Mouse (Mus musculus): Measurements from ENCODE around the gene Pcp2.
"Not testable (repeated sequence)": the region's sequence is repeated elsewhere in the genome, so short reads cannot be mapped to it uniquely, and the experiment has no call there.

Pcp2 gene

GRCm38 (mm10) chr8:3621199-3621970, 4.0 kb downstream of the Pcp2 start, which contains the start of the genes Xab2 and Pet100:
TSS of gene Xab2 (minus strand) at chr8:3621316.
TSS of gene Pet100 (plus strand) at chr8:3621548.
- DNase-seq (ENCODE audit: low spot score in 2 of 2) = peak; percentile 99

- DNase-seq (ENCODE audit: low spot score in 2 of 2) = no peak
Measured at GRCm38 (mm10) chr8:3609816-3610150, 15.6 kb downstream of the Pcp2 start.

GRCm38 (mm10) chr8:3609046-3609815, 16.1 kb downstream of the Pcp2 start:
- no peak for DNase-seq (ENCODE audit: low spot score in 2 of 2)

GRCm38 (mm10) chr8:3607822-3608221, 17.5 kb downstream of the Pcp2 start:
- DNase-seq (ENCODE audit: low spot score in 2 of 2) = no peak

- DNase-seq (ENCODE audit: low spot score in 2 of 2) = no peak
Measured at GRCm38 (mm10) chr8:3606593-3606992, 18.8 kb downstream of the Pcp2 start.

GRCm38 (mm10) chr8:3603439-3603838, 21.9 kb downstream of the Pcp2 start:
- DNase-seq (ENCODE audit: low spot score in 2 of 2) = no peak

GRCm38 (mm10) chr8:3600401-3600800, 24.9 kb downstream of the Pcp2 start:
- no peak for DNase-seq (ENCODE audit: low spot score in 2 of 2)

- no peak for DNase-seq (ENCODE audit: low spot score in 2 of 2)
Measured at GRCm38 (mm10) chr8:3599219-3599618, 26.1 kb downstream of the Pcp2 start.

- no peak for DNase-seq (ENCODE audit: low spot score in 2 of 2)
Measured at GRCm38 (mm10) chr8:3598054-3598453, 27.3 kb downstream of the Pcp2 start.

- no peak for DNase-seq (ENCODE audit: low spot score in 2 of 2)
Measured at GRCm38 (mm10) chr8:3594466-3594865, 30.9 kb downstream of the Pcp2 start.

- DNase-seq (ENCODE audit: low spot score in 2 of 2) = no peak
Measured at GRCm38 (mm10) chr8:3593470-3593869, 31.9 kb downstream of the Pcp2 start.

GRCm38 (mm10) chr8:3588258-3588633, 37.1 kb downstream of the Pcp2 start:
- no peak for DNase-seq (ENCODE audit: low spot score in 2 of 2)

GRCm38 (mm10) chr8:3587391-3588257, 37.7 kb downstream of the Pcp2 start:
- peak; percentile 42 to 54 for DNase-seq (ENCODE audit: low spot score in 2 of 2)

GRCm38 (mm10) chr8:3586993-3587390, 38.4 kb downstream of the Pcp2 start, which contains the start of gene Camsap3:
TSS of gene Camsap3 (plus strand) at chr8:3587293.
- no peak for DNase-seq (ENCODE audit: low spot score in 2 of 2)

GRCm38 (mm10) chr8:3586452-3586851, 38.9 kb downstream of the Pcp2 start:
- no peak for DNase-seq (ENCODE audit: low spot score in 2 of 2)

GRCm38 (mm10) chr8:3581961-3582360, 43.4 kb downstream of the Pcp2 start:
- not testable (repeated sequence) for DNase-seq (ENCODE audit: low spot score in 2 of 2)

GRCm38 (mm10) chr8:3579390-3580364, 45.7 kb downstream of the Pcp2 start:
- DNase-seq (ENCODE audit: low spot score in 2 of 2) = no peak

- no peak for DNase-seq (ENCODE audit: low spot score in 2 of 2)
Measured at GRCm38 (mm10) chr8:3576211-3576960, 49.0 kb downstream of the Pcp2 start.

GRCm38 (mm10) chr8:3574546-3574945, 50.8 kb downstream of the Pcp2 start:
- DNase-seq (ENCODE audit: low spot score in 2 of 2) = no peak
